Mouse (Mus musculus) heart, embryonic 16.5 days (tissue): ENCODE measurements around the gene Rdh8. TPM values are rescaled to one million over a fixed set of nuclear protein-coding genes. Genes with fewer than 3 reads are reported as not detected.
"Not testable (repeated sequence)": the region's sequence is repeated elsewhere in the genome, so short reads cannot be mapped to it uniquely, and the experiment has no call there.

Experiments
- ATAC-seq: fragments of 200-750 bp; cut with Nextera tagmentation; replicated peaks from 2 replicates; pipeline ENCODE4 v1.8.0; 2017; ENCODE audit warnings: moderate number of reproducible peaks; ENCODE audit not compliant: insufficient read depth, low FRiP score; ENCODE audit errors: extremely low read depth
- H3K27ac ChIP-seq: fragments of 300-500 bp; sonication (generic); 2 replicates; pipeline ENCODE4 v1.5.1; 2014; ENCODE audit warnings: mild to moderate bottlenecking, low read length, control low read depth, moderate library complexity
- H3K27me3 ChIP-seq: fragments of 300-500 bp; sonication (generic); 2 replicates; pipeline ENCODE4 v1.6.1; 2014; ENCODE audit warnings: low read length, mixed read lengths; ENCODE audit not compliant: control insufficient read depth, insufficient read depth
- H3K36me3 ChIP-seq: fragments of 300-500 bp; sonication (generic); 2 replicates; pipeline ENCODE4 v1.6.1; 2014; ENCODE audit not compliant: control insufficient read depth, insufficient read depth
- H3K4me1 ChIP-seq: fragments of 300-500 bp; sonication (generic); 2 replicates; pipeline ENCODE4 v1.6.1; 2014; ENCODE audit warnings: low read length, mixed read lengths; ENCODE audit not compliant: control insufficient read depth, insufficient read depth
- H3K4me2 ChIP-seq: fragments of 300-500 bp; sonication (generic); 2 replicates; pipeline ENCODE4 v1.6.1; 2014; ENCODE audit warnings: low read depth, mild to moderate bottlenecking, control low read depth, low read length
- H3K4me3 ChIP-seq: fragments of 300-500 bp; sonication (generic); 2 replicates; pipeline ENCODE4 v1.5.1; 2014; ENCODE audit warnings: mild to moderate bottlenecking, control low read depth, low read length
- H3K9ac ChIP-seq: fragments of 300-500 bp; sonication (generic); 2 replicates; pipeline ENCODE4 v1.6.1; 2014; ENCODE audit warnings: low read length, control low read depth
- H3K9me3 ChIP-seq: fragments of 300-500 bp; sonication (generic); replicated peaks from 2 replicates; pipeline ENCODE4 v1.6.1; 2016; ENCODE audit warnings: low read length; ENCODE audit not compliant: control insufficient read depth
- WGBS: fragments of 180-500 bp; shearing (Covaris S2); extraction: QIAGEN DNeasy Blood & Tissue Kit; methylation state at CpG from one replicate; pipeline ENCODE4 v1.1.7; 2014; 5-methylcytosine and 5-hydroxymethylcytosine counted together
- polyA plus RNA-seq: library from polyadenylated mRNA; unstranded; fragments of >200 nt; fragmentation: Nextera tagmentation; extraction: Ambion mirVana; gene quantifications from 2 replicates; pipeline ENCODE4 v1.2.1, GENCODE M21; 2015

The Rdh8 gene
- polyA plus RNA-seq, 1 experiment from 2014 or later = not detected

DNA sequence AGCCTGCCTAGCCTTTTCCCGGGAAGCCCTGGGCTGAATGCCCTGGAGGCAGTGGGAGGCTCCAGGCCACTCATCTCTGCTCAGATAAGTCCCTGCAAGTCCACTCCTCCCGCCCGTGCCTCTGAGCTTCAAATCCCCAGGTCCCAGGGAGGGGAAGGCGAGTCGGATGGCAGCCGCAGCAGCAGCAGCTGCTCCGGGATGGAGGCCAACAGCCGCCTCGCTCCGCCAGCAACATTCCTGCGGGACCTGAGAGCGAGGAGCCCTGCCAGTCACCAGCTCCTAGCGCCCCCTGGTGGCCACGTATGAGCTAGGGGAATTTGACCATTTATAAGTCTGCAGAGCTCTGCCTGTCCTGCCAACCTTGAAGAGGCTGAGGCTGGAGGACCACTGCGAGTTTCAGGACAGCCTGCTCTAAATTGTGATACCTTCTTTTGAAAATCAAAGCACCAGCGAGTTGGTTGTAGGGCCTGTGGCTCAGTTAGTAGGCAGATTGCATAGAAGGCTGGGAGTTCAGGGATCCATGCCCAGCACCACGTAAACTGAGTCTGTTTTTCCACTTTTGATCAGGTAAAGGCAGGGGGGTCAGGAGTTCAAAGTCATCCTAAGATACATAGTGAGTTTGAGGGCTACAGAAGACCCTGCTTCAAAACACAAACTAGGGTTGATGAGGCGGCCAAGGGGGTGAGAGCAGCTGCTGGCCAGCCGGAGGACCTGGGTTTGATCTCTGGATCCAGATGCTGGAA is 12.8 kb downstream of the Rdh8 start:
- H3K9ac ChIP-seq = no peak overlapping the region
- no peaks in the 10 kb centered on the region for H3K9me3 ChIP-seq

DNA sequence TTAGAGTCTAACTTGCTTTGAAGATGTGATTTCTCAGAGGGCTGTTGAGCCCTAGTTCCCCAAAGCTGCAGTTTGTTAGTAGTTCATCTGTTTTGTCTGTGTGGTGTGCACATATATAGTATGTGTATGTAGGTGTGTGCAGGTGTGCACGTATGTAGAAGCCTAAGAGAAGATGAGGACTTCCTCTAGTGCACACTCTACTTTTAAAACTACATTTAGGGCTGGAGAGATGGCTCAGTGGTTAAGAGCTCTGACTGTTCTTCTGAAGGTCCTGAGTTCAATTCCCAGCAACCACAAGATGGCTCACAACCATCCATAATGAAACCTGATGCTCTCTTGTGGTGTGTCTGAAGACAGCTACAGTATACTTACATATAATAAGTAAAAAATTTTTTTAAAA is 16.6 kb downstream of the Rdh8 start:
- 71% methylated on average over 1 of the region's 1 CpGs for WGBS
- Histone ChIP-seq H3K4me2 (no peak overlapping the region), H3K27me3 (peaks cover 15% of the 10 kb centered on the region), H3K27ac (no peak overlapping the region), H3K4me3 (no peak overlapping the region), H3K4me1 (peaks cover 4% of the 10 kb centered on the region; the same call in 1 of the 2 replicates), H3K36me3 (no peaks in the 10 kb centered on the region), H3K9me3 (no peaks in the 10 kb centered on the region), H3K9ac (no peak overlapping the region)
- ATAC-seq = no peak

More for the DNA sequence above, 12.8 kb downstream of the Rdh8 start:
- H3K4me1 ChIP-seq = peaks cover 4% of the 10 kb centered on the region; the same call in 1 of the 2 replicates
- H3K27me3 ChIP-seq = peaks cover 20% of the 10 kb centered on the region
- H3K4me2 ChIP-seq = no peak overlapping the region
- WGBS = 16% methylated on average over 19 of the region's 19 CpGs
- no peak overlapping the region for H3K27ac ChIP-seq
- no peak overlapping the region for H3K4me3 ChIP-seq
- no peaks in the 10 kb centered on the region for H3K36me3 ChIP-seq
- ATAC-seq = peak; percentile 89

DNA sequence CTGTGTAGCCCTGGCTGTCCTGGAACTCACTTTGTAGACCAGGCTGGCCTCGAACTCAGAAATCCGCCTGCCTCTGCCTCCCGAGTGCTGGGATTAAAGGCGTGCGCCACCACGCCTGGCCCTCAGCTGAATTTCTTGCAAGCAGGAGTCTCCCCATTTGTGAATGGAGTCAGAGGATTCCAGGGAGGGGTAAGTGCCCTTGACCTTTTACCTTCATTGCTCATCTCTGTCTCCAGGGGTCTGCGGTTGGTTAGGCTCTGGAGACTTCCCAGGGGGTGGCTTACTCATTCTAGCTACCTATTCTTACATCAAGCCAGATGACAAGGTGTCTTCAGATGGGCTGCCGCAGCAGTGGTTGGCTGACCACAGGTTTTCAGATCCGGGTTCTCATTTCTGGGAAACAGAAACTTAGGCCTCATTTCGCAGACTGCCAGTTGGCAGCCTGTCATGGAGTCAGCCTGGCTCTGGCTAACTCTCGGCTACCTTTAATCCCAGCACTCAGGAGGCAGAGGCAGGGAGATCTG is 17.2 kb downstream of the Rdh8 start:
- H3K9me3 ChIP-seq, H3K4me2 ChIP-seq, H3K4me3 ChIP-seq, H3K9ac ChIP-seq, H3K36me3 ChIP-seq, ATAC-seq, H3K4me1 ChIP-seq, H3K27ac ChIP-seq: not testable (repeated sequence)
- WGBS = 90% methylated on average over 11 of the region's 11 CpGs
- peaks cover 14% of the 10 kb centered on the region for H3K27me3 ChIP-seq

DNA sequence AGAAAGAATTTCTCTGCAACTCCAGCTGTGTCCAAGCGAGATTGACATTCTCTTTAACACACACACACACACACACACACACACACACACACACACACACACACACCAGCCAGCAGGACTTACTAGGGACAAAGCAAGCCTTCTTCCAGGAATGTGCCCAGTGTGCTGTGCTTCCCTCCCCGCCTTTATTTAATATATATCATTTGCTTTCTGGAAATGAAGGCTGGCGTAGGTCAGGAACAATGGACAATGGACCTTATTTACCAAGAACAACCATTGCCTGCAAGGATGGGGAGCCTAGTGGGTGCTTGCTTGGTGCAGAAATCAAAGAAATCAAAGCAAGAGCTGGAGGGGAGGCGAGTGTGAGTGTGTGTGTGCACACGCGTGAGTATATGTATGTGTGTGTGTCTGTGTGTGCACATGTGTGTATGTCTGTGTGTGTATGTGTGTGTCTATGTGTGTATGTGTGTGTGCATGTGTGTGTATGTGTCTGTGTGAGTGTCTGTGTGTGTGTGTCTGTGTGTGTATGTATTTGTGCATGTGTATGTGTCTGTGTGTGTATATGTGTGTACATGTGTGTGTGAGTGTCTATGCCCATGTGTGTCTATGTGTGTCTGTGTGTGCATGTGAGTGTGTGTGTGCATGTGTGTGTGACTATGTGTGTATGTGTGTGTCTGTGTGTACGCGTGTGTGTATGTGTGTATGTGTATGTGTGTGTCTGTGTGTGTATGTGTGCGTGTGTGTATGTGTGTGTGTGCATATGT is 19.1 kb downstream of the Rdh8 start:
- Histone ChIP-seq H3K27me3 (peaks cover 14% of the 10 kb centered on the region), H3K9me3 (no peaks in the 10 kb centered on the region), H3K36me3 (no peaks in the 10 kb centered on the region), H3K4me1 (no peaks in the 10 kb centered on the region), H3K4me3 (no peak overlapping the region), H3K9ac (no peak overlapping the region), H3K27ac (no peak overlapping the region), H3K4me2 (no peak overlapping the region)
- ATAC-seq = no peak
- WGBS = 75% methylated on average over 9 of the region's 9 CpGs

DNA sequence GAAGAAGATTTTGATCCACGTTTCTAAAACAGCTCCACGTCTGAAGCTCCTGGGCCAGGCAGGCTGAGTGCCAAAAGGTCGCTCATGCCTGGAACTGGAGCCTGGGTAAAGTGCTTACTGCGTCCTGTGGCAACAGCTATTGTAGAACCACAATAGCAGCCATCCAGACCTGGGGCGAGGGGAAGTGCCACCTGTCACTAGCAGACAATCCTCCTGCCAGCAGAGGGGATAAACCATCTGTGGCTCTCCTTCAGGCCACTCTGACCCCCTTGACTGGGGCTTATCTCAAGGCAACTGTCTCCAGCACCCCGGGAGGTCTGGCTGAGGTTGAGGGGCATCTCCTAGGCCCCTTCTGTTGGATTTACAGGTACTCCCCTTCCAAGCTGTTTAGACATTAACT is 20.6 kb downstream of the Rdh8 start:
- no peak for ATAC-seq
- Histone ChIP-seq H3K9me3 (no peaks in the 10 kb centered on the region), H3K27ac (no peak overlapping the region), H3K4me3 (no peak overlapping the region), H3K4me1 (no peaks in the 10 kb centered on the region), H3K27me3 (peaks cover 2% of the 10 kb centered on the region; the same call in 1 of the 2 replicates), H3K36me3 (no peaks in the 10 kb centered on the region), H3K4me2 (no peak overlapping the region), H3K9ac (no peak overlapping the region)
- 50% methylated on average over 6 of the region's 6 CpGs for WGBS

DNA sequence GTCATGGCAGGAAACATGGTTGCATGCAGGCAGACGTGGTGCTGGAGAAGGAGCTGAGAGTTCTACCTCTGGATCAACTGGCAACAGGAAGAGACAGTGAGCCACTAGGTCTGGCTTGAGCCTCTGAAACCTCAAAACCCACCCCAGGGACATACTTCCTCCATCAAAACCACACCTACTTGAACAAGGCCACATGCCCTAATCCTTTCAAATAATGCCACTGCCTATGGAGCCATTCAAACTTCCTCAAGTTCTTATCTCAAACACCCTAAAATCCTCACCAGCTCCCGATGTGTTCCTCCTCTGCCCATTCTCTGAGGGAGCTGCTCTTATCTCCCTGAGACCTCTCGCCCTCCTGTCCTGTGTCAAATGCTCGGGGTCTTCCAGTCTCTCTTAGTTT is 23.9 kb downstream of the Rdh8 start:
- 43% methylated on average over 4 of the region's 4 CpGs for WGBS
- H3K4me1 ChIP-seq = no peaks in the 10 kb centered on the region
- no peak overlapping the region for H3K4me3 ChIP-seq
- H3K9me3 ChIP-seq = no peaks in the 10 kb centered on the region
- H3K4me2 ChIP-seq = no peak overlapping the region
- H3K27me3 ChIP-seq = no peaks in the 10 kb centered on the region
- H3K9ac ChIP-seq = no peak overlapping the region
- no peak overlapping the region for H3K27ac ChIP-seq
- H3K36me3 ChIP-seq = no peaks in the 10 kb centered on the region
- no peak for ATAC-seq

DNA sequence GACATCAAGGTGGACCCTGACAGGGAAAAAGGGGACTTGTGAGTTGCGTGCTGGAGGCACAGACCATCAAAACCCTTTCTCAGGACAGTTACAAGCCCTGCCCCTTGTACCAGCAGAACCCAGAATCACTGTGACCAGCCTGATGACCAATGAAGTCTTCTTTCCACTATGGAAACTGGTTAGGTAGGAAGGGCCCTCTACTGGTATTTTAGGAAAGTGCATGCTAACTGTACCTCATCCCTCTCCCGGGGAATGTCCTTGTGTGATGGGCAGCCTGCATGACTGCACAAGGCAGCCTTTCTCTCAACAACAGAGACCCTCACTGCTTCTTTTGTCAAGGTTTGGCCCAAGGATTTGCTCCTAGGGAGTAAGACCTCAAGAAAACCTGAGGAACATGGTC is 24.4 kb downstream of the Rdh8 start:
- Histone ChIP-seq H3K4me3 (no peak overlapping the region), H3K36me3 (no peaks in the 10 kb centered on the region), H3K9me3 (no peaks in the 10 kb centered on the region), H3K27ac (no peak overlapping the region), H3K27me3 (no peaks in the 10 kb centered on the region), H3K9ac (no peak overlapping the region), H3K4me2 (no peak overlapping the region), H3K4me1 (no peaks in the 10 kb centered on the region)
- no peak; the same call in 1 of the 2 replicates for ATAC-seq
- WGBS = 26% methylated on average over 2 of the region's 2 CpGs

DNA sequence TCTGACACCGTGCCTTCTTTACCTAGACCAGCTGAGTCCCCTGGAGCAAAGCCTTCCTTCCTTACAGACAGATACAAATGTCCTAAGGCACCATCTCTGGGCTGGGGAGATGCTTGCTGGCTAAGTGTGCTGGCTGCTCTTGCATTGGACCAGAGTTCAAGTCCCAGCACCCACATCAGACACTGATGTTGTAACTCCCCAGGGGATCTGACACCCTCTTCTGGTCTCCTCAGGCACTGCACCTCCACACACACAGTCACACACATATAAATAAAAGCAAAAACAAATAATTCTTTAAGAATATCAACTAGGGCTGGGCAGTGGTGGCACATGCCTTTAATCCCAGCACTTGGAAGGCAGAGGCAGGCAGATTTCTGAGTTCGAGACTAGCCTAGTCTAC is 31.9 kb downstream of the Rdh8 start:
- Histone ChIP-seq H3K4me3 (no peak overlapping the region), H3K27ac (no peak overlapping the region), H3K36me3 (no peaks in the 10 kb centered on the region), H3K9ac (no peak overlapping the region), H3K9me3 (no peaks in the 10 kb centered on the region), H3K4me2 (no peak overlapping the region), H3K4me1 (no peaks in the 10 kb centered on the region), H3K27me3 (peaks cover 4% of the 10 kb centered on the region)
- ATAC-seq = no peak
- WGBS = 80% methylated on average over 2 of the region's 2 CpGs

DNA sequence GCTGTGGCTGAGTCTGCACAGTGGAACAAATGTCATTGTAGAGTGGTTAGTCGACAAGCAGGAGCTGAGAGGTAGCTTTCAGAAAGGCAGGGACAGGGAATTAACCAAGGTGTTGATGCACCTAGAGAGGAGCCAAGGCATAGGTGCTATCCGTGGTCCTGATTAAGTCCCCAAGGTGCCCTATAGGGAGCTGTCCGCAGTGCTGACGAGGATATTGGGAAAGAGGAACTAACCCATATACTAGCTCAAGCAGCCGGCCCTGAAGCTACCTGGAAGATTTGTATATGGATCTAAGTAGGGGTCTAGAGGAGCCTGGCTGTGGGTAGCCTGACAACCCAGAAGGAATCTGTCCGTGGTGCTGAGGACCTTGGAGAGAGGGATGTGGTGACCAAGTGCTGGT is 38.8 kb downstream of the Rdh8 start:
- 8% methylated on average over 6 of the region's 6 CpGs for WGBS
- Histone ChIP-seq H3K9me3 (no peaks in the 10 kb centered on the region), H3K9ac (no peak overlapping the region), H3K27ac (no peak overlapping the region), H3K4me2 (no peak overlapping the region), H3K27me3 (peaks cover 4% of the 10 kb centered on the region; the same call in 1 of the 2 replicates), H3K4me1 (no peaks in the 10 kb centered on the region), H3K4me3 (no peak overlapping the region), H3K36me3 (no peaks in the 10 kb centered on the region)
- no peak for ATAC-seq
